Mouse (Mus musculus): ENCODE data around the gene Dnph1.

GRCm38 (mm10) chr17:46548741-46549140 is 52.2 kb downstream of the Dnph1 start:
- TF ChIP-seq EP300 (IDR thresholded peaks at IDR 0.05; ENCODE audit: low read depth) (no peak), CTCF (IDR thresholded peaks at IDR 0.05; ENCODE audit: low read depth) (no peak)

All from heart, postnatal 0 days (tissue).